Mouse (Mus musculus): Measurements from ENCODE around the gene Bri3bp.
A peak's percentile ranks its signal among the peaks of the same experiment; 100 is the strongest.

The Bri3bp gene

DNA sequence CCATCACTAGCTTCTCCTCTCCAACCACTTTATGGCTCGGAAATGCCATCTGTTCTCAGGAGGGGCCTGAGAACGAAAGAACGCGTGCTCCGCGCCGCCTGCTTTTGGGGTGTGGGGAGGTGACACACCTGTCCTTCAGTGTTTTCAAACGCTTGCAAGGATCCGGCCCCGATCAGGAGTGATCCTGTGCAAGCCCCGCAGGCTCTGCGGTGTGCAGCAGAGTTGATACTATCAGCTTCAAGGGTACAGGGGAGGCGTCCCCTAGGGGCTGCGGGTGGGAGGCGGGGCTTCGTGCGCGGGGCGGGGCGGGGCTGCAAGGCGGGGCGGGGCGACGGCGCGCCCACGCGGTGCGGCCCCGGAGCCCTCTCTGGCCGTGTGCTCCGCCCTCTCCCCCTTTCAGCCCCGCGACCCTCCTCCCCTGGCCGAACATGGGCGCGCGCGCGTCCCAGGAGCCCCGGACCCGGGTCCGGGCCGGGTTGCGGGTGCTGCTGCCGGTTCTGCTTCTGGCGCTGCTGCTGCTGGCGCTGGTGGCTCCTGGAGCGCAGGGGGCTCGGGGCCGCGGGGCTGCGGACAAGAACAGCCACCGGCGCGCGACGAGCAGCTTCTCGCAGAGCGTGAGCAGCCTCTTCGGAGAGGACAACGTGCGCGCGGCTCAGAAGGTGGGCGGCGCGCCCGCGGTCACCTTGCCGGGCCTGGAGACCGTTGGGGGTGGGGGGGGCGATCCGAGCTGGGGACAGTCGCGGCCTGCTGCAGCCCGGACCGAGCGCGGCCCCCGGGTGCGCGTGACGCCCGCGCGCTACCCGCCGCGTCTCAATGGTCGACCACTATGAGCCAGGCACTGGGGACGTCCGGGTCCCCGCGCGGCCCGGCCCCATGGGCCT, at the start of gene Bri3bp:
Gene Bri3bp (plus strand): TSS at position 335 of the 881 bp plus-strand sequence.
- DNase-seq, result peak; percentile 64

DNA sequence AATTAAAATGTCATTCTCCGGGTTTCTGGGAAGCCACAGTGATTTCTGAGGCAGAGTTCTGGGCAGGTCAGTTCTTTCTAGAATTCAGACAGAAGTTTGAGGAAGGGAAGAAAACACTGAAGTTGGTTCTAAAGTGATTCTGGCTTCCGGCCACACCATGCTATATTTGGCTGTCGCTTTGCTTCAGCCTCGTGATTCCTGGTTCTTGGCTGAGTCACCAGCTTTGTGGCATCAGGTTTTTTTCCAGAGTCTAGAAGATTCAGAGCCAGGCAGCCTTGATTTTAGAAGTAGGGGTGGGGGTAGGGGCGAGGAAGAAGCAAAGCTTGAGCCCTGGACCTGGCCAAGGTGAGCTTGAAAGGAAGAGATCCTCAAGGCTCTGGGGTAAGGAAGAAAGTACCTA, 49.8 kb upstream of the Bri3bp start:
- peak; percentile 87 for DNase-seq

- peak; percentile 33 for DNase-seq
Measured at GRCm38 (mm10) chr5:125392176-125392575, 49.2 kb upstream of the Bri3bp start.

DNA sequence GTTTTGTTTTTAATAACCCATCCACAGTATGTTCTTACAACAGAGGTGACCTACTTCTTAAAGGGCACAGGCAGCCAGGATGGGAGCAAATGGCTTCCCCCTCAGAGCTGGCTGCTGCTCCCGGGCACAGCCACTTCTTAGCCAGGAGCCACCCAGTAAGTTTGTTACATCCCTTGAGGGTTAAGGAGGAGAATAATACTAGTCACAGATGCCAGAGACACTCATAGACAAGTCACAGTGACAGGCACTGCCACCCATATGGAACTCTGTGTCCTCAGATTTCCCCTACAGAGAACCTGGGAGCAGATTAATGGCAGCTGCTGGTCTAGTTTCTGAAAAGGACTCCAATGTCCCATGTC, 48.8 kb upstream of the Bri3bp start:
- no peak for DNase-seq

DNA sequence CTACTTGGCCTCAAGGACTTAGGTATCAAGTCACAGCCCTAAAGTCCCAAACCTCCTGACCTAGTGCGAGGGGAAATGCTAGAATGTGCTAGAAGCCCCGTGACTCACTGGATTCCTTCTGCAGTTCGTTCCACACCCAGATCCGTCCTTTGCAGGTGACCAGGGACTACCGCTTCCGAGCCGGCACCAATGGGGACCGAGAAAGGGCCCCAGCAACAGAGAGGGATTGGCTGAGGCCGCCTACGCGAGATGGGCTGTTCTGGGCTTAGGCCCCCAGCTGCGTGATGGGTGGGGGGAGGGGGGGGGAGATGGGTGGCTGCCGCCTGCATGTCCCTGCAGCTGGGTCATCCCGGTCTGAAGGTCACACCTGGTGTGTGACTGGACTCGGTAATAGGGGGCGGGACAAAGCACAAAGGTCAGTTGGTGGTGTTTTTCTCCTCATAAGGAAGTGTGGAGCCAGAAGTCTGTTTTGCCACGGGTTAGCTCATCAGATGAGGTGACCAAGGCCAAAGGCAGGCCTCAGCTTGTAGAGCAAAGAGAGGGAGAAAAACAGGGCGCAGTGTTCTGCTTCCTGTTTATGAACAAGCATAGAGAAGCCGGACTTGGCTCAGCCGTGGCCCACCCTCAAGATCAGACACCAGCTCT, 48.3 kb upstream of the Bri3bp start:
- DNase-seq, result peak; percentile 97

GRCm38 (mm10) chr5:125393622-125394603, 47.5 kb upstream of the Bri3bp start:
- DNase-seq, result peak; percentile 86

GRCm38 (mm10) chr5:125395008-125395407, 46.4 kb upstream of the Bri3bp start:
- no peak for DNase-seq

DNA sequence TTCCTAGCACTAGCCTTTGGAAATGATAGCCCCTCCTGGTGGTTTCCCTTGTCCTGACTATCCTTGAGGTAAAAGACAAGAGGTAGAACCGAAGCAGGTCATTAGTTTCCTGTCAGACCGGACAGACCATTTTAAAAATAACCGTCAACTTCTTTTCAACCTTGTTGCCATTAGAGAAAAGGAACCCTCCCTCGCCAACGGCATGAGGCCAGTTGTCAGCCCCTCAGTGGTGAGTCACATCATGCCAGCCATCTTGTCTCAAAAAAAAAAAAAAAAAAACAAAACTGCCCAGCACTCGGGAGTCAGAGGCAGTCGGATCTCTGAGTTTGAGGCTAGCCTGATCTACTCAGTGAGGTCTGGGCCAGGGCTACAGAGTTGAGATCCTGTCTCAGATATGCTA, 40.5 kb upstream of the Bri3bp start:
- DNase-seq, result no peak

DNA sequence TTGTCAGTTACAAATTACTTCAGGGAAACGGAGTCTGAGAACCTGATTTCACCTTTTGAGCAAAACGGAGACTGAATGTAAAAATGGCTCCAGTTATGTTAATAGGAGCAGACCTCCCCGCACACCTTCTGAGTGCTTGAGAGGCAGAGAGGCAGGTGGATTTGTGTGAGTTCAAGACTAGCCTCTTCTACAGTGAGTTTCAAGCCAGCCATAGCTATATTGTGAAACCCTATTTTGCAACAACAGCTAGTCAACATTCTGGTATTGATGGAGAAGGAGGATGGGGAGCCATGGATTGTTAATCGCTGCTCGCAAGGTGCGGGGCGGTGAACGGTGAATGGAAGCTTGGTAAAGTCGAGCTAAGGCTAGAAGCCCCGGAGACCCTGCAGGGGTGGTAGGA, 38.9 kb upstream of the Bri3bp start:
- no peak for DNase-seq

DNA sequence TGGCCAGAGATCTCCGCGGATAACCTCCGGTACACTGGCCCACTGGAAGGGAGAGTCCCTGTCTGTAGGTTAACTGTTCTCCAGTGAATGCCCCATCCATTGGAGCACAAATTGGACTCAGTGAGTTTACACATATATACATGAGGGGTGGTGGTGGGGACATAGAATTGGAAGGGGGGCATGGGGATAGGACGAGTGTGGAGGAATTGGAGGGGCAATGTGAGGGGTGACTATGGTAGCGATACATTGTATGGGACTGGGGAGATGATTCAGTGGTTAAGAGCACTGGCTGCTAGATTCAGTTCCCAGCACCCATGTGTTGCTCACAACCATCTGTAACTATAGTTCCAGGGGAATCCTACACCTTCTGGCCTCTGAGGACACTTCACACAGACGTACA, 38.4 kb upstream of the Bri3bp start:
- DNase-seq, result no peak

GRCm38 (mm10) chr5:125403481-125404465, 37.6 kb upstream of the Bri3bp start:
- peak; percentile 79 for DNase-seq

- no peak for DNase-seq
Measured at GRCm38 (mm10) chr5:125404536-125404902, 36.8 kb upstream of the Bri3bp start.

DNA sequence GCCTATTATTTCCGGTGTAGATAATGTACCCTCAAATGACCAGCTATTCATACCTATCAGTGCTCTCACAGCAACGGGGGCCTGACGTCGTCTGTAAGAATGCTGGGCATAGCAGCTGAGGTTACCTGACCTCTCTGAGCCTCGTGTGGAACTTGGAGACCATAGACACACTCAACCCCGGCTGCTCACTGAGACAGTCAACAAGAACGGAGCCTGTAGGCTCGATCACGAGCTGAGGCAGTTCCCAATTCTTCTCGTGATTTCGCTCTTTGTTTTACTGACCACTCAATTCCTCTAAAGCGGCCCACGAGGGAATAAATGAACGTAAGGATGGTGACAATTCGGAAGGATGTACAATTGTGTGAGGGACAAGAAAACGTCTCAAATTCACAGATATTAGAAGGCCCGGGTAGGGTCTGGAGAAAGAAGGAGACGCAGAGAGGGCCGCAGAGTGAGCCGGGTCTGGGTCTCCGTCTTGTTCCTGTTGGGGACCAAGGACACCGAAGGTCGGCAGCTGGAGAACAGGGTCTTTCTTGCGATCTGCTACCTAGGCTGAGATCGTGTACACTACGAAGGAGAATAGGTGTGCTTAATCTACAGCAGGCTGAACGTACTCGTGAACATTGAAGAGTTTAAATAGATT, 36.3 kb upstream of the Bri3bp start:
- DNase-seq, result no peak

- DNase-seq, result peak; percentile 94
Measured at GRCm38 (mm10) chr5:125405546-125406248, 35.7 kb upstream of the Bri3bp start.

DNA sequence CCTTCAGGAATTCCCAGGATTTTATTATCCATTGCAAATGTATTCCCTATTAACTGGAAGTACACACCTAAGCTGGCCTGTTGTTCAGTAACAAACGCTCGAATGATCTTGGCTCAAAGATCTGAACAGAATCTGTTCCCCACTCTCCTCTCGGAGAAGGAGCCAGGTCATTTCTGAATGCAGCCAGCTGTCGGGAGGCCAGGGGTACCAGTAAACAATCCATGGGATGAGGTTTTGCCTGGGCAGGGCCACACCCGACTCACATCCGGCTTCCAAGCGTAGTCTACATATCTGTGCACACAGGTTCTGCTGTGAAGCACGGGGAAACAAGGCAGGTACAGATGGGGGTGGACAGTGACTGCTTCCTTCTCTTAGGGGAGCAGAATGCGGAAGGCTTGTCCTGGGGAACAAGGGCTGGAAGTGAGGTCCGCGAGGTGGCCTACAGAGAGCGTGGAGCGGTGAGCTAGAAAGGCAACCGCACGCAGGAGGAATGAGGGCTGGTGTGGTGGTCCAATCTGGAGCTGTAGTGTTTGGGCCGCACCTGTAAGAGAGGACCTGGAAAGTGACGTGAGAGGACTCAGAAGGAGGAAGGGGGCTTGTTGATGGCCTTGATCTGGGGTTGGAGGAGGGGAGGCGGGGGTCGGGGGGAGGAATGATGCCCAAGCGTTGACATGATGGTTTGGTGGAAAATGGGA, 34.9 kb upstream of the Bri3bp start:
- DNase-seq, result no peak

DNA sequence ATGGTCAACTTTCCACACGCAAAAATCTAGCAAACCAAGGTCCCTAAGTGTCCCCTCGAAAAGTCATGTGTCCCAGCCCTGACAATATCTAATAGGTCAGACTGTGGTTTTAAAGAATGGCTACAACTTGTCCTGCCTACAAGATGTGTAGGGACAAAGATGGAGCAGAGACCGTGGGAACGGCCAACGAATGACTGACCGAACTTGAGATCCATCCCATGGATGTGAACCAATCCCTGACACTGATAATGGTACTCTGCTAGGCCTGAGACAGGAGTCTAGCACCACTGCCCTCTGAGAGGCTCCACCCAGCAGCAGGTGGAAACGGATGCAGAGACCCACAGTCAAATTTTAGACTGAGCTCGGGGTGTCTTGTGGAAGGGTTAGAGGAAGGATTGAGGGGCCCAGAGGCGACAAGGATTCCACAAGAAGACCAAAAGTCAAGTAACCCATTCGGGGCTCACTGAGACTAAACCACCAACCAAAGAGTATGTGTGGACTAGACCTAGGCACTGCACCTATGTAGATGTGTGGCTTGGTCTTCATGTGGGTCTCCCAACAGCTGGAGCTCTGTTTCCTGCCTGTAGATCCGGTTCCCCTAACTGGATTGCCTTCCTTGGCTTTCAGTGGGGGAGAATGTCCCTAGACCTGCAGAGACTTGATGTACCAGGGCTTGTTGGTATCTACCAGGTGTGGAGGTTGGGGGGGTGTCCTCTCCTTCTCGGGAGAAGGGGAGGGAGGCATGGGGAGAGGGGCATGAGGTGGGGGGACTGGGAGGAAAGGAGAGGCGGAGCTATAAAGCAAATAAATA, 34.1 kb upstream of the Bri3bp start:
- DNase-seq, result no peak

- no peak for DNase-seq
Measured at GRCm38 (mm10) chr5:125407910-125408575, 33.3 kb upstream of the Bri3bp start.

DNA sequence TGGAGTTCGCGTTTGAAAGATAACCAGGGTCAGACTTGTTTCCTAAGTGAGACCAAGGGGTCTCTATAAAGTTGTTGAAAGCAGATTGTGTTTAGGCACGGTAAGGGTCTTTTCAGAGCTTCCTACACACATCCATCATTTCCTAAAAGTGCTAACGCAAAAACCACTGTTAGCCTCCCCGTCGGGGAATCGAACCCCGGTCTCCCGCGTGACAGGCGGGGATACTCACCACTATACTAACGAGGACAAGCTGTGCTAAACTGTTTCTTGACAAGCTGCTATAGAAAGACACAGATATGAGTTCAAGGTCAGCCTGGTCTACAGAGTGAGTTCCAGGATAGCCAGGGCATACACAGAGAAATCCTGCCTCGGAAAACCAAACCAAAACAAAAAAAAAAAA, 32.5 kb upstream of the Bri3bp start:
- DNase-seq, result peak; percentile 87

Data from kidney, adult 18-20 months (tissue).